Mouse (Mus musculus) testis, adult 2 months (tissue): Measurements from ENCODE around the gene Rnf17.

ENCODE experiments used
- CTCF ChIP-seq: fragments of 200-500 bp; IDR thresholded peaks from 2 replicates; pipeline ENCODE4 v1.5.1; 2012; ENCODE audit warnings: low read depth, mild to moderate bottlenecking, inconsistent platforms, low read length, moderate library complexity; ENCODE audit not compliant: control insufficient read depth, insufficient read depth, insufficient replicate concordance
- POLR2A ChIP-seq: fragments of 200-500 bp; IDR thresholded peaks from 2 replicates; pipeline ENCODE4 v1.6.1; 2012; ENCODE audit warnings: low read depth, mild to moderate bottlenecking, inconsistent platforms, low read length, moderate library complexity; ENCODE audit not compliant: control insufficient read depth

GRCm38 (mm10) chr14:56364711-56365237 lies 37.6 kb upstream of the Rnf17 start, which contains the start of gene Atp12a:
- TF ChIP-seq POLR2A (no peak), CTCF (no peak)
